Mouse (Mus musculus): Measurements from ENCODE around the gene Slc35f6. TPM values are rescaled to one million over a fixed set of nuclear protein-coding genes. Genes with fewer than 3 reads are reported as not detected.

The Slc35f6 gene
- polyA plus RNA-seq, 1 experiment from 2014 or later, result 26.5 TPM

- 0% methylated on average over 10 of the region's 10 CpGs for WGBS
- Histone ChIP-seq H3K27me3 (replicated peaks; ENCODE audit: control insufficient read depth, insufficient read depth, low read length) (peaks cover 15% of the 10 kb centered on the region), H3K36me3 (ENCODE audit: control insufficient read depth, insufficient read depth, low read length) (no peaks in the 10 kb centered on the region), H3K9me3 (ENCODE audit: control insufficient read depth, low read length) (no peaks in the 10 kb centered on the region), H3K27ac (replicated peaks; ENCODE audit: low read depth, low read length) (no peak overlapping the region), H3K9ac (ENCODE audit: low read depth, low read length) (peak overlapping the region; percentile 60), H3K4me2 (ENCODE audit: low read depth, low read length) (peak overlapping the region; percentile 91), H3K4me1 (ENCODE audit: control insufficient read depth, insufficient read depth, low read length) (peaks cover 12% of the 10 kb centered on the region; the same call in 1 of the 2 replicates), H3K4me3 (ENCODE audit: low read depth, low read length) (peak overlapping the region; percentile 50)
- peak; percentile 51 for DNase-seq (ENCODE audit: low spot score)
- ATAC-seq (ENCODE audit: low read depth), result peak; percentile 61
Measured at GRCm38 (mm10) chr5:30622841-30623185, 24.9 kb upstream of the Slc35f6 start.

GRCm38 (mm10) chr5:30623380-30623779, 24.4 kb upstream of the Slc35f6 start:
- DNase-seq (ENCODE audit: low spot score) (no peak), ATAC-seq (ENCODE audit: low read depth) (no peak)
- no peaks in the 10 kb centered on the region for H3K36me3 ChIP-seq (ENCODE audit: control insufficient read depth, insufficient read depth, low read length)
- H3K4me3 ChIP-seq (ENCODE audit: low read depth, low read length), result peak overlapping the region; percentile 50
- peaks cover 15% of the 10 kb centered on the region for H3K27me3 ChIP-seq (replicated peaks; ENCODE audit: control insufficient read depth, insufficient read depth, low read length)
- H3K4me1 ChIP-seq (ENCODE audit: control insufficient read depth, insufficient read depth, low read length), result peaks cover 12% of the 10 kb centered on the region; the same call in 1 of the 2 replicates
- 35% methylated on average over 2 of the region's 2 CpGs for WGBS
- no peak overlapping the region for H3K27ac ChIP-seq (replicated peaks; ENCODE audit: low read depth, low read length)
- H3K9ac ChIP-seq (ENCODE audit: low read depth, low read length), result 0 out of 2 replicates have a peak overlapping the region, but pooled peaks have one; percentile 60
- no peaks in the 10 kb centered on the region for H3K9me3 ChIP-seq (ENCODE audit: control insufficient read depth, low read length)
- peak overlapping the region; percentile 91 for H3K4me2 ChIP-seq (ENCODE audit: low read depth, low read length)

- 36% methylated on average over 1 of the region's 1 CpGs for WGBS
- no peak overlapping the region for H3K27ac ChIP-seq (replicated peaks; ENCODE audit: low read depth, low read length)
- no peaks in the 10 kb centered on the region for H3K9me3 ChIP-seq (ENCODE audit: control insufficient read depth, low read length)
Measured at GRCm38 (mm10) chr5:30624311-30624710, 23.4 kb upstream of the Slc35f6 start.

GRCm38 (mm10) chr5:30624908-30625307, 22.8 kb upstream of the Slc35f6 start:
- 62% methylated on average over 3 of the region's 4 CpGs for WGBS
- H3K4me3 ChIP-seq (ENCODE audit: low read depth, low read length), result no peak overlapping the region
- no peak overlapping the region for H3K9ac ChIP-seq (ENCODE audit: low read depth, low read length)
- ATAC-seq (ENCODE audit: low read depth) (no peak), DNase-seq (ENCODE audit: low spot score) (no peak)
- H3K9me3 ChIP-seq (ENCODE audit: control insufficient read depth, low read length), result no peaks in the 10 kb centered on the region
- peaks cover 15% of the 10 kb centered on the region for H3K27me3 ChIP-seq (replicated peaks; ENCODE audit: control insufficient read depth, insufficient read depth, low read length)
- peaks cover 12% of the 10 kb centered on the region; the same call in 1 of the 2 replicates for H3K4me1 ChIP-seq (ENCODE audit: control insufficient read depth, insufficient read depth, low read length)
- H3K36me3 ChIP-seq (ENCODE audit: control insufficient read depth, insufficient read depth, low read length), result no peaks in the 10 kb centered on the region
- no peak overlapping the region for H3K27ac ChIP-seq (replicated peaks; ENCODE audit: low read depth, low read length)
- H3K4me2 ChIP-seq (ENCODE audit: low read depth, low read length), result no peak overlapping the region

More at GRCm38 (mm10) chr5:30624311-30624710, 23.4 kb upstream of the Slc35f6 start:
- peaks cover 12% of the 10 kb centered on the region; the same call in 1 of the 2 replicates for H3K4me1 ChIP-seq (ENCODE audit: control insufficient read depth, insufficient read depth, low read length)
- H3K4me2 ChIP-seq (ENCODE audit: low read depth, low read length), result no peak overlapping the region
- no peak overlapping the region for H3K4me3 ChIP-seq (ENCODE audit: low read depth, low read length)
- H3K9ac ChIP-seq (ENCODE audit: low read depth, low read length), result no peak overlapping the region
- H3K27me3 ChIP-seq (replicated peaks; ENCODE audit: control insufficient read depth, insufficient read depth, low read length), result peaks cover 15% of the 10 kb centered on the region
- no peak for ATAC-seq (ENCODE audit: low read depth)
- DNase-seq (ENCODE audit: low spot score), result no peak
- no peaks in the 10 kb centered on the region for H3K36me3 ChIP-seq (ENCODE audit: control insufficient read depth, insufficient read depth, low read length)

GRCm38 (mm10) chr5:30625379-30625778, 22.4 kb upstream of the Slc35f6 start:
- no peaks in the 10 kb centered on the region for H3K9me3 ChIP-seq (ENCODE audit: control insufficient read depth, low read length)
- 64% methylated on average over 3 of the region's 3 CpGs for WGBS
- no peak overlapping the region for H3K4me2 ChIP-seq (ENCODE audit: low read depth, low read length)
- ATAC-seq (ENCODE audit: low read depth), result no peak
- H3K4me3 ChIP-seq (ENCODE audit: low read depth, low read length), result no peak overlapping the region
- no peak for DNase-seq (ENCODE audit: low spot score)
- H3K9ac ChIP-seq (ENCODE audit: low read depth, low read length), result no peak overlapping the region
- peaks cover 12% of the 10 kb centered on the region; the same call in 1 of the 2 replicates for H3K4me1 ChIP-seq (ENCODE audit: control insufficient read depth, insufficient read depth, low read length)
- H3K36me3 ChIP-seq (ENCODE audit: control insufficient read depth, insufficient read depth, low read length), result no peaks in the 10 kb centered on the region
- no peak overlapping the region for H3K27ac ChIP-seq (replicated peaks; ENCODE audit: low read depth, low read length)
- peaks cover 15% of the 10 kb centered on the region for H3K27me3 ChIP-seq (replicated peaks; ENCODE audit: control insufficient read depth, insufficient read depth, low read length)

GRCm38 (mm10) chr5:30626331-30627105, 21.2 kb upstream of the Slc35f6 start:
- Histone ChIP-seq H3K4me2 (ENCODE audit: low read depth, low read length) (no peak overlapping the region), H3K9ac (ENCODE audit: low read depth, low read length) (no peak overlapping the region), H3K36me3 (ENCODE audit: control insufficient read depth, insufficient read depth, low read length) (no peaks in the 10 kb centered on the region), H3K4me1 (ENCODE audit: control insufficient read depth, insufficient read depth, low read length) (peaks cover 12% of the 10 kb centered on the region; the same call in 1 of the 2 replicates), H3K27ac (replicated peaks; ENCODE audit: low read depth, low read length) (no peak overlapping the region), H3K27me3 (replicated peaks; ENCODE audit: control insufficient read depth, insufficient read depth, low read length) (peaks cover 12% of the 10 kb centered on the region), H3K4me3 (ENCODE audit: low read depth, low read length) (no peak overlapping the region), H3K9me3 (ENCODE audit: control insufficient read depth, low read length) (no peaks in the 10 kb centered on the region)
- ATAC-seq (ENCODE audit: low read depth) (no peak), DNase-seq (ENCODE audit: low spot score) (no peak)
- WGBS, result 78% methylated on average over 8 of the region's 8 CpGs

- DNase-seq (ENCODE audit: low spot score), result no peak
- ATAC-seq (ENCODE audit: low read depth), result no peak
- Histone ChIP-seq H3K4me3 (ENCODE audit: low read depth, low read length) (no peak overlapping the region), H3K27me3 (replicated peaks; ENCODE audit: control insufficient read depth, insufficient read depth, low read length) (no peaks in the 10 kb centered on the region; the same call in 1 of the 2 replicates), H3K9me3 (ENCODE audit: control insufficient read depth, low read length) (no peaks in the 10 kb centered on the region), H3K4me2 (ENCODE audit: low read depth, low read length) (no peak overlapping the region), H3K9ac (ENCODE audit: low read depth, low read length) (no peak overlapping the region), H3K36me3 (ENCODE audit: control insufficient read depth, insufficient read depth, low read length) (no peaks in the 10 kb centered on the region), H3K27ac (replicated peaks; ENCODE audit: low read depth, low read length) (no peak overlapping the region), H3K4me1 (ENCODE audit: control insufficient read depth, insufficient read depth, low read length) (no peaks in the 10 kb centered on the region)
- WGBS, result 78% methylated on average over 3 of the region's 3 CpGs
Measured at GRCm38 (mm10) chr5:30628511-30628910, 19.2 kb upstream of the Slc35f6 start.

- H3K27ac ChIP-seq (replicated peaks; ENCODE audit: low read depth, low read length), result no peak overlapping the region
- no peak for ATAC-seq (ENCODE audit: low read depth)
- H3K9ac ChIP-seq (ENCODE audit: low read depth, low read length), result no peak overlapping the region
- H3K4me2 ChIP-seq (ENCODE audit: low read depth, low read length), result no peak overlapping the region
- no peak for DNase-seq (ENCODE audit: low spot score)
- no peaks in the 10 kb centered on the region for H3K4me1 ChIP-seq (ENCODE audit: control insufficient read depth, insufficient read depth, low read length)
- no peaks in the 10 kb centered on the region for H3K36me3 ChIP-seq (ENCODE audit: control insufficient read depth, insufficient read depth, low read length)
- no peaks in the 10 kb centered on the region for H3K27me3 ChIP-seq (replicated peaks; ENCODE audit: control insufficient read depth, insufficient read depth, low read length)
- H3K9me3 ChIP-seq (ENCODE audit: control insufficient read depth, low read length), result no peaks in the 10 kb centered on the region
- 81% methylated on average over 6 of the region's 6 CpGs for WGBS
- H3K4me3 ChIP-seq (ENCODE audit: low read depth, low read length), result no peak overlapping the region
Measured at GRCm38 (mm10) chr5:30630401-30630800, 17.3 kb upstream of the Slc35f6 start.

GRCm38 (mm10) chr5:30632134-30632533, 15.6 kb upstream of the Slc35f6 start:
- ATAC-seq (ENCODE audit: low read depth) (no peak), DNase-seq (ENCODE audit: low spot score) (no peak)
- no peak overlapping the region for H3K4me2 ChIP-seq (ENCODE audit: low read depth, low read length)
- H3K27me3 ChIP-seq (replicated peaks; ENCODE audit: control insufficient read depth, insufficient read depth, low read length), result no peaks in the 10 kb centered on the region
- no peak overlapping the region for H3K9ac ChIP-seq (ENCODE audit: low read depth, low read length)
- H3K9me3 ChIP-seq (ENCODE audit: control insufficient read depth, low read length), result no peaks in the 10 kb centered on the region
- no peak overlapping the region for H3K27ac ChIP-seq (replicated peaks; ENCODE audit: low read depth, low read length)
- H3K4me1 ChIP-seq (ENCODE audit: control insufficient read depth, insufficient read depth, low read length), result no peaks in the 10 kb centered on the region
- WGBS, result 67% methylated on average over 1 of the region's 1 CpGs
- no peaks in the 10 kb centered on the region for H3K36me3 ChIP-seq (ENCODE audit: control insufficient read depth, insufficient read depth, low read length)
- H3K4me3 ChIP-seq (ENCODE audit: low read depth, low read length), result no peak overlapping the region
